Mouse (Mus musculus): ENCODE measurements around the gene Slc22a4.
"Not testable (repeated sequence)": the region's sequence is repeated elsewhere in the genome, so short reads cannot be mapped to it uniquely, and the experiment has no call there.

Slc22a4 gene

DNA sequence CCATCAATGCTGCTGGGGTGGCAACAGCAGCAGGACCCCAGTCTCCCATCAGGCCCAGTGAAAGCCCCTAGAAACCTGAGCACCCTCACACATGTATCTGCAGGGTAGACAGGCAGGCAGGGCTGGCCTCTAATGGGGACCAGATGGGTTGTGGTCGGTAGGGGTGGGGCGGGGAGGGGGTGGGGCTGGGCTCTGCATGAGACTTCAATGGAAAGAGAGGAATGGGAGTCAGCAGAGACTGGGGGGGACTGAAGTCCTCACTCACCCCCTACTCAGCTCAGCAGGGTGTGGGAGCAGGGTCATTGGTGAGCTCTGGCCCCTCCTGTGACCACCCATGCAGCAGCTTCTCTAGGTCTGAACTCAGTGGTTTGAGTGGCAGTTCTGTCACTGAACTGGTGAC lies 29.5 kb upstream of the Slc22a4 start:
- DNase-seq (ENCODE audit: low spot score in 2 of 2) = no peak

DNA sequence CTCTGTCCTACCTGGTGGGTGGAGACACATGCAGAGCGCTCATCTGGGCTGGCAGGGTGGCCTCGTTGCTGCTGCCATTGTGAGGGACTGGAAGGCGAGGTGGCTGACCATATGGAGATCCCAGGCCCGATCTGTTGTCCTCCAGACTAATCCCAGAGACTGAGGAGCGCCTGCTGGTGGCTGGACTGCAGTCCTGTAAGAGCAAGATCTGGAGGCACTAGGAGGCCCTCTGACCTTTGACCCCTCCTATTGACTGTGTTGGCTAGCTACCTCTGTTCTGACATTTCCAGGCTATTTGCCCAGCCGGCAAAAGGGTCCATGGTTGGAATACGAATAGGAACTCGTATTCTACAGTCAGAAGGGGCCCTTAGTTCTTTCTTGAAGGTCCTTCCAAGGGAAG lies 28.2 kb upstream of the Slc22a4 start:
- no peak for DNase-seq (ENCODE audit: low spot score in 2 of 2)

DNA sequence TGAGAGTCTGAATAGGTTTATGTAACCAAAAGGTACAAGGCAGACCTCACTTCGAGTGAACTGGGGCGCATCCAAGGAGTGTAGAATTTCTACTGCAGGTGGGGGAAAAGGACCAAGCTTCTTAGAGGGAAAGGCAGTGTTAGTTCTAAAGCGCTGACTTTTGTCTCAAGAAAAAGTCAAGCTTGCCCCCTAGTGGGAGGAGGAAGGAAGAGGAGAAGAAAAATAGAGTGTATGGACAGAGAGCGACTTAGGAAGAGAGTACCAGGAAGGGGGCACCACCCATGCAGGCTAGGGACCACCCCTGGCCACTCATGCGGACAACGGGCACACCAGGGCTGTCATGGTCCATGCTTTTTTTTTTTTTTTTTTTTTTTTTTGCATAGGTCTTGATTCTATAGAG lies 26.4 kb upstream of the Slc22a4 start:
- DNase-seq (ENCODE audit: low spot score in 2 of 2) = peak in 1 of 2 experiments; percentile 35

DNA sequence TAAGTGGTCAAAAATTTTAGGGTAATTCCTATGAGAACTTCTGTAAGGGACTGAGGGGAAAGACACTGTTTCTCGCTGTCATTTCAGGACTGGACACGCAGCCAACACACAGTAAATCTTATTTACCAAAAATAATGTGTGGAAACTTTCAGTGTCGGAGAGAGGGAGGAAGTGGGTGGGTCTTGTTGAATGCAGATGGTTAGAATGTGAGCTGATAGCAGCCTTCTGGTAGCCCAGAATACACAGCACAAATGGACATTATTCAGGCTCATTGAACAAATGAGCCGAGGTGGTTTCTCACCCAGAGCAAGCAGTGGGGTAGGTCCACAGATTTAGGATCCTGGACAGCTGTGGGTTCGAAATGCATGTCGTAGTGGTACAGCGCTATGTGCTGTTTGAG lies 25.2 kb upstream of the Slc22a4 start:
- no peak for DNase-seq (ENCODE audit: low spot score in 2 of 2)

DNA sequence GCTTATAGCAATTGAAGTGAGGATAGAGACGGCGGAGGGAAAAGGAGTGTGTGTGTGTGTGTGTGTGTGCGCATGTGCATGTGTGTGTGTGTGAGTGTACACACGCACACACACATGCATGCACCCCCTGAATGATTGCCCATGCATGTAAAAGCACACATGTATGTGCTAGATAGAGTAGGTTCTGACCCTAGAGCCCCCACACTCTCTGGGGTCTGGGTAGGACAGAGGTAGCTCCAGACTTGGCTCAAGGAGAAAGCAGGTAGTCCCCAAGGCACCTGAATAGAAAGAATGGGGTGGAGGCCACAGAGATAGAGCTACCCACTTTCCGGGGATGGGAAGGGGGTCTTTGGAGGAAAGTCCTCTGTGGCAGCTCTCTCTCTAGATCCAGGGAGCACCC lies 24.2 kb upstream of the Slc22a4 start:
- no peak for DNase-seq (ENCODE audit: low spot score in 2 of 2)

DNA sequence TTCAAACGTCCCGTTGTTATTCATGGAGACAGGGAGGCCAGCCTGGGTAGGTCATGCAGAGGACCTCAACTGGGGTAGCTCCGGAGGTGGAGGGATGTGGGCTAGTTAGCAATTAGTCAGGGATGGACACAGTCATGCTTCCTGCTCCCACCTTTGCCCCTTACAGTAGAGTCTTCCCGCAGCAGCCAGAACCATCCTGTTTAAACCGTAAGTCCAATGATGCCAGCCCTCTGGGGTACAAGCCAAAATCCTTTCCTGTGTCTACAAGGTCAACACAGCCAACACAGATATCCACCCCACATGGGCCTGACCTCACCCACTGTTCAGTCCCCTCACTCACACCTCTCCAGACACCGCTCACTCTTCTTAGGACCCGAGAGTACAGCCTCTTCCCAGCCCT lies 23.3 kb upstream of the Slc22a4 start:
- no peak for DNase-seq (ENCODE audit: low spot score in 2 of 2)

DNA sequence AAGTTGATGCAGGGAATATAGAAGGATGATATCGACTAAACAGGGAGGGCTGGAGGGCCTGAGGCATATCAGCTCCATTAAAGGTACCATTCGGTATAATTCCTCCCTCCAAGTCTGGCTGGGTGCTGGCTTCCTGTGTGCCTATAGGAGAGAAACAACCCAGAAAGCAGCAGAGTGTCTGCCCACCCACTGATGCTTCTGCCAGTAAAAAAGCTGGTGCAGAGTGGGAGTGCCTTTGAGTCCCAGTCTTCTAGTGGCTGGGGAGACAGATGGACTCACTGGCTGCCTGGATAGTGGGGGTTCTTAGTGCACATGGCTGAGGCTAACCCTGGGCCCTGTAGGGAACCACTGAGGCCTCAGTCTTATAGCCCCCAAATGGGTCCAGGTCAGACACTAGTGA lies 22.3 kb upstream of the Slc22a4 start:
- no peak for DNase-seq (ENCODE audit: low spot score in 2 of 2)

DNA sequence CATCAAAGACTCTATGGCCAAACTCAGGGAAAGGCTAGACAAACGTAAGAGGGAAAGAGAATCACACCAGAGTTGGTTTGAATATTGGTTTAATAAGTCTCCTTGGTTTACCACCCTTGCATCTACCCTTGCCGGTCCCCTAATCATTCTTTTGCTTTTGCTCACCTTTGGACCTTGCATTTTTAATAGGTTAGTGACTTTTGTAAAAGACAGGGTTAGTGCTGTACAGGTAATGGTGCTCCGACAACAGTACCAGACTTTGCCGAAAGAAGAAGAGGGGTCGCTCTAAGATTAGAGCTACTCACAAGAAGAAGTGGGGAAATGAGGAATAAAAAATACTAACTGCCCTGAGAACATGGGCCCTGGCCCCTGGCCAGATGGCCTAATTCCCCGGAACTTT lies 12.8 kb upstream of the Slc22a4 start:
- DNase-seq (ENCODE audit: low spot score in 2 of 2) = no peak

DNA sequence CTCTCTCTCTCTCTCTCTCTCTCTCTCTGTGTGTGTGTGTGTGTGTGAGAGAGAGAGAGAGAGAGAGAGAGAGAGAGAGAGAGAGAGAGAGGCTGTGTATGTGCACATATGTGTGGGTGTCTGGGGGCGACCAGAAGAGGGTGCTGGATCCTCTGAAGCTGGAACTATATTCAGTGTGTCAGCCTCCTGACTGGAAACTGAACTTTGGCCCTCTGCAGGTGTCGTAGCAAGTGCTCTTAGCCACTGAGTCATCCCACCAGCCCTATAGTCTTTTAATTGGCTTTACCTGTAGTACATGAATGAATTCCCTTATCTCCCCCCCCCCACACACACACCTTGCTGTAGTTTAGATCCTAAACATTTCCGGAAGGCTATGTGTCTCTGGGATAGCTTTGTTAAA lies 5.0 kb upstream of the Slc22a4 start:
- not testable (repeated sequence) for DNase-seq (ENCODE audit: low spot score in 2 of 2)

DNA sequence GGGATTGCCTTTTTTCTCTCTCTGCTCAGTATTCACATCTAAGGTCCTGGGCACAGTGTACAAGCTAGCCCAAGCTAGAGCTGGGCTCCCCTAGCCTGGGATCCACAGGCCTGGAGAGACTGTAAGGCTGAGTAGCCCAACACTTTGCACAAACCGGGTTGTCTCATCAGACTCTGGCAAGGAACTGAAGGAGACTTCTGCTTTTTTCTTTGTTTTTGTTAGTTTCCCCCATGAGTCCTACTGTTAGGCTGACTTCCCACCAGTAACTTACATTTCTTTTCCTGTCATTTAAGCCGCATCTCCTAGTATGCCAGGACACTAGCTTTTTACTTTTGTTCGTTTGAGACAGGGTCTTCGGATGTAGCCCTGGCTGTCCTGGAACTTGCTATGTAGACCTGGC lies 1.1 kb upstream of the Slc22a4 start:
- DNase-seq (ENCODE audit: low spot score in 2 of 2) = no peak

DNA sequence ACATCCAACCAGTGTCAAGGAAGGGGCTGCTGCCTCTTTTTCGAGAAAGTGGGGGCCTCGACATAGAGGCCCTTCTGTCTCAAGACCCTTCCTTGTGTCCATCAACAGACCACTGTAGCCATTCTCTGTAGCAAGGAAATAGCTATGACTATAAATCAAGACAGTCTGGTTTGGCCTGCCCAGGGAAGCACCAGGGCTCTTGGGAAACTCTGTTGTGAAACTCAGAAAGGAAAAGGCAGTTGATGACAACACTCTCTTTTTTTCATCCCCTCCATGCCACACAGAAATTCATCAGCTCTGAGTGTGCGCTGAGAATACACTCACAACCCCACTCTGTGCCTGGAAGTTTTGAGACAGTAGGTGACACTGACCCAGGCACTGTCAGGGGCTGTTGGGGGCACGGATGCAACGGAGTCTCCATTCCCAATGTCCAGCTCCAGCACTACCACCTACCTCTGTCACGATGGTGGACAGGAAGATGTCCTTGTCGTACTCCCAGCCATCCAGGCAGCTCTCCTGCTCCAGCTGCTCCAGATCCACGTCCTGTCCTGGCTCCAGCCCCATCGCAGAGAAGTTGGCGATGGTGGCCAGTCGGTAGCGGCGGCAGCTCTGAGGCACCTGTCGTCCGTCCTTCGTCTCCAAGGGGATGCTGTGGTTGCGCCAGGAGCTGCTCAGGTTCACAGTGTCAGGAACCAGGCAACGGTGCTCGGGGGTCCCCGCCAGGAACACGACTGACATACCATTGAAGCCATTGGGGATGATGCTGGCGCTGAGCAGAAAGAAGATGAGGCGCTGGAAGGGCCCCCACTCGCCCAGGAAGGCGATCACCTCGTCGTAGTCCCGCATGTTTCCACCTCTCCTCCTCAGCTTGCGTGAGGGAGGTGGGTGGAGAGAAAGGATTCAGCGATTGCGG lies 503 bp downstream of the Slc22a4 start:
- DNase-seq (ENCODE audit: low spot score in 2 of 2) = no peak

DNA sequence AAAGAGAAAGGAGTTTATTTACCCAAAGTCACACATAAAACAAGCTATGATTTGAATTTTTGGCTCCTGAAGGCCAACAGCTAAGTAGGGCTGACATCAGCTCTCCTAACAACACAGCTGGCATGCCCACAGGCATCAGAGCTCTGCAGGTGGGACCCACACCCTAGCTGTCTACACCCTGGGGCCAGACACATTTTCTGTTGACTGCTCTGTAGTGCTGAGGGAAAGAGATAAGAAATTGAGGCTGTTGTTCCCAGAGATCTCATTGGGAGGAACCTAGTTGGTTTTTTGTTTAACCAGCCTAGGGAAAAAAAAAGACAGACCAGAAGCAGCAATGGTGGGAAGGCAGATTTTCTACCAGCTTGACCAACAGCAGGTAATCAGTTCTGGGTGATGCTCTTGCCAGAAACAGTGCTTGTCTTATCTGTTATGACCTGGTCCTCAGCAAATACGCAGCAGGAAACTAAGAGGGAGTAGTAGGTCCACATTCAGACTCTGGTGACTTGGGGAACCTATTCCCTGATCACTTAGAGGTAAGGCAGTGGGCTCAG lies 1.3 kb downstream of the Slc22a4 start:
- DNase-seq (ENCODE audit: low spot score in 2 of 2) = peak; percentile 56 to 73

DNA sequence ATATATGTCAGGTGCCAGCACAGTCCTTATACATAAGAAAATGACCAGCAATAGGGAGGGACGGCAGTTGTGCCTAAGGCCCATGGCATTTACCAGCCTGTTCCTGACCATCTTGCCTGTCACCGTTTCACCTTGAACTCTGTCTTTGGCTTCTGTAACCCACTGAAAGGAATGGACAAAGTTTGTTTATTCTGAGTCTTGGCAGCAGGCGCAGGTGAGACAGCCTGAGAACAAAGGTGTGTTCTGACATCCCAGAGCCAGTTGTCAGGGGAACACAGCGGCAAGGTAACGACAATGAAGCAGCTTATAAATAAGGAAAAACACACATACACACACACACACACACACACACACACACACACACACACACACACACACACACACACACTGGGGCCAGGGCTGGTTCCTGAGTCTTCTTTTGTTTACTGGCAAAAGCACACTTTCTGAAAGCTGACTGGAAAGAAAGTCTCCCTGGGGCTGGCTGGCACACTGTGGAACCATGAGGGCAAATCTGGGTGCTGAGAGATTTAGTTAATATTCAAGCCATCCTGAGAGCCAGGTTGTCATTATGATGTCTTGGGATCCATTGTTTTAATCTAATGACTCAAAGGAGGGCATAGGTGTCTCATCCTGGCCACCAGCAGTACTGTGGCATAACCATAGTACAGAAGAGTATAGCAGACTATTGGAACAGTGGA lies 6.3 kb downstream of the Slc22a4 start:
- DNase-seq (ENCODE audit: low spot score in 2 of 2) = no peak

DNA sequence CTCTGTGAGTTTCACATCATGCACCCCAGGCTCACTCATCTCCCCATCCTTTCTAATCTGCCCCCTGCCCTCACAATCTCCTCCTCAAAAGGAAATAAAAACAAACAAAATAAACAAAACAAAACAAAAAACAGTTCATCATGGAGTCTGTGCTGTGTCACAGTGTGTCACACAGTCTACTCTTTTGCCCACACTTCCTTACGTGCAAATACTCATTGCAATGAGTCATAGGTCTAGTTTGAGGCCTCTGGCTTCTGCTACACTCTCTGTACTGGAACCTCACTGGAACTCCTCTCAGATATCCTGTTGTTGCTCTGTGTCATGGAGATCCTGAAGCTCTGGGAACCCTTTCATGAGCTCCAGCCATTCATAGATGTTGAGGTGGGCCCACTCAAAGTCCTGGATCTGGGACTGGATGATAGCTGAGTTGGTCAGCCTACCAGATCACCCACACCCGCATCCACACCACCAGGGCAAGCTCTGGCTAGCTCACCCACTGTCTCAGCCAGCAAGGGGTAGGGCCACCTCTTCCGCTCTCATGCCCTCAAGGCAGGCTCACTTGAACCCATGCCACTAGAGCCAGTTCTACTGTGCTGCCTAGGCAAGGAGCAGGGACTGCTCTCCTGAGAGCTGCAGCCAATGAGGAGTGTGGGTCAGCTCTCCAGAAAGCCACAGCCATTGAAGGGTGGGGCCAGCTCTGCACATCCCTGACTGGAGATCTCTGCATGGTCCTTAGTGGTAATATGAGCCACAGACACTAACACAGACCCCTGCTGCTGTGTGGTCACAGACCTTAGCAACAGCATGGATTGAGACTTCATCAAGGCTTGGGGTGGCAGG lies 8.8 kb downstream of the Slc22a4 start:
- no peak for DNase-seq (ENCODE audit: low spot score in 2 of 2)

DNA sequence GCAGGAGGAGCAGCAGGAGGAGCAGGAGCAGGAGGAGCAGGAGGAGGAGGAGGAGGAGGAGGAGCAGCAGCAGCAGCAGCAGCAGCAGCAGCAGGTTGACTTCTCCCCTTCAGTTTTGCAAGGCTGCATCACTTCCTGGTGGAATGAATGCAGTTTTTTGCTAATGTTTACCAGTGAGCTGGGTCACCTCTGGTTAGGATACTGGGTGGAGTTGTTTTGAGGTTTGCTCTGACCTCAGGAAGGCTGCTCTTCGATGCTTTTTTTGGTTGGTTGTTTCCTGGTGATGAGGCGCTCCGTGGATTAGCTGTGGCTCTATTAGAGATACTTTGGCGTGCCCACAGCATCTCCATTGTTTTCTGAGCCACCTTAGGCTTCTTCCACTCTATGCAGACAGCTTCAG lies 10.3 kb downstream of the Slc22a4 start:
- DNase-seq (ENCODE audit: low spot score in 2 of 2) = no peak

DNA sequence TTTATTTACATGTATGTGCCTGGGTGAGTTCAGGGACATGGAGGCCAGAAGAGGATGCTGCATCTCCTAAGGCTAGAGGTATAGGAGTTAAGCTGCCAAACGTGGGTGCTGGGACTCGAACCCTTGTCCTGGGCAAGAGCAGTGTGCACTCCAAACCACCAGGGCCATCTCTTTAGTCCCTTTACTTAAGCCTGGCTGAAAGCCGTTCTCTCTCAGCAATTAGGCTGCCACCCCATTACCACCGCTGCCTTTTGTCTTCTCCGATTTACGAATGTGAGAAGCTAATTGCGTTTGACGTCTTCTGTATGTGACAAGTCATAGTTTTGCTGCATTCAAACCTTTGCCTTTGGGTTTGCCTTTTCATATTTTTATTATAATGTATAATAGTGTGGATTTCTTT lies 11.8 kb downstream of the Slc22a4 start:
- no peak for DNase-seq (ENCODE audit: low spot score in 2 of 2)

DNA sequence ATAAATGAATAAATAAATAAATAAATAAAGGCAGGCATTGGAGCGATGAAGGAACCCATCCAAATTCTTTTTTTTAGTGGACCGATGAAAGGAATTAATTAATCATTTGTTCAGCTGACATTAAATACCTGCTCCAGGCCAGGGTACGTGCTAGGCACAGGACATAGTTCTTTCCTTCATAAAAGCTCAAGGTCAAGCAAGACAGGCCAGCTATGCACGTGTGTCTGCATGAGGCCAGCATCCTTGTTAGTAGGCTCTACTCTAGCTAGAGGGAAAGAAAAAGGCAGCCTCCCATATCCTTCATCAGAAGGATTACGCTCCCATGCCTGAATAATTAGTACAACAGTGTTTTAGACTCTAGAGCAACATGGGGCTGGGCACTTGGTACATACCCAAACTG lies 14.9 kb downstream of the Slc22a4 start:
- DNase-seq (ENCODE audit: low spot score in 2 of 2) = no peak

DNA sequence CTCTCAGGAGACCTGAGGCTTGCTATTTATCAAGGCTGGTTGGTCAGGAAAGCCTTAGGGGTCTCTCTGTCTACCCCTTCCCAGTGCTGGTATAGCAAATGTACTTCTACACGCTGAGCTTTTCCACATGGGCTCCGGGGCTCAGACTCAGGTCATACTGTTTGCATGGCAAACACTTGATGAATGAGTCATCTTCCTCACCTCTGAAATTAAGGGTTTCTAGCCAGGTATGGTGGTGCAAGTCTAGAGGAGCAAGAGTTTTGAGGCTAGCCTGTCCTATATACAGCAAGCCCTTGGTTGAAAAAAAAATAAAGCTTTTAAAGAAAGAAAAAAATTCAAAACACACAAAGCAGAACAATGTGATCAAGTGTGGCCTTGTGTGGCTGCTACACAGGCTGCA lies 16.6 kb downstream of the Slc22a4 start:
- DNase-seq (ENCODE audit: low spot score in 2 of 2) = no peak

DNA sequence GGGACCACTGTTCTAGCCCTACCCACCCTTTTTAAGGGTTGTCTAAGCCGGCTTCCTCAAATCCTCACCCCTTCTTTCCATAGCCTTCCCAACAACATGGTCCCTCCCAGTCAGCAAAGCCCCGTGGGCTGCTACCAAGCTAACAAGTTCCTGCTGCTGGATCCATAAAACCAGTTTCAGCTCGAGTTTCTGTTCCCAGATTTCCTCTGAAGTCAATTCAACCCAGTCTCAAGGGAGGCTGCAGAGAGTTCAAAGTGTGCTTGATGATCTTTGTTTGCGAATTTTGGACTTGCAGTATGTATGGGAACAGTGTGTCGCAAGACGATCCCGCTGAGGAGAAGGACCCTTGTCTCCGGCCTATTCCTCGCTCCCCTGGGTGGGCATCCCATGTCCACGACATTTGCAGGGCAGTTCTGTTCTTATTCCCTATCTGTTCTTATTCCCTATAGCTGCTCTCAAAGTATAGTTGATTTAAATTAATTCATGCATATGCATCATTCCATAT lies 19.4 kb downstream of the Slc22a4 start:
- no peak for DNase-seq (ENCODE audit: low spot score in 2 of 2)

DNA sequence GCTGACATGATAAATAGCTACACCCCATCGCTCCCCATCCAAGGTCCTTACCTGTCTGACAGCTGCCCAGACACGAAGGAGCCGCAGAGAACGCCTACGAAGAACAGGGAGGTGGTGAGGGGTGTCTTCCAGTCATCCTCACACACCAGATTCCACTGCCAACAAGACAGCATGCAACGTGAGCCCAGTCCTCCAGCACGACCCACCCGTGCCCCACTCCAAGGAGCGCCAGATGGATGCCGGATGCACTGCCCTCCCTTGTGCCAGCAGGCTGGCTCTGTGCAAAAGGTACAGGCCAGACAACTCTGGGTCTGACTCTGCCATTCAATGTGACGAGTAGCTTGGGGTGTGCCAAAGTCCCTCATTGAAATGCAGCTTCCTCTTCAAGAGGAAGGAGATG lies 20.2 kb downstream of the Slc22a4 start:
- DNase-seq (ENCODE audit: low spot score in 2 of 2) = no peak

DNA sequence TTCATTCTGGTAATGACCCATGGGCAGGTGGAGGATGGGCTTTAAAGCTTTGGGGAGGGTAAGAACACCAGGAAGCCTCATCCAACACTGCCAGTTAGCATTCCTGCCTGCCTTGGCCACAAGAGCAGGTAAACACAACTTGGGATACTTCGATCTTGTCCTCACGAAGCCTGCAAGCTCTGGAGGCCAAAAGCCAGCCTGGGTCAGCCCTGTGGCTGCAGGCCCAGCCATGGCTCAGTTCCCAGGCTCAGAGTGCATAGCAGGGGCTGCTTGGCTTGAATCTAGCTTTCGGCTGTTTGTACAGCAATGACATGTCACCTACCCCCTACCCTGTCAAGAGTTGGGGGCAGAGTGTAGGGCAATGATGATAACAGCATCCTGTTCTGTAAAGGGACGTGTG lies 21.0 kb downstream of the Slc22a4 start:
- DNase-seq (ENCODE audit: low spot score in 2 of 2) = no peak

DNA sequence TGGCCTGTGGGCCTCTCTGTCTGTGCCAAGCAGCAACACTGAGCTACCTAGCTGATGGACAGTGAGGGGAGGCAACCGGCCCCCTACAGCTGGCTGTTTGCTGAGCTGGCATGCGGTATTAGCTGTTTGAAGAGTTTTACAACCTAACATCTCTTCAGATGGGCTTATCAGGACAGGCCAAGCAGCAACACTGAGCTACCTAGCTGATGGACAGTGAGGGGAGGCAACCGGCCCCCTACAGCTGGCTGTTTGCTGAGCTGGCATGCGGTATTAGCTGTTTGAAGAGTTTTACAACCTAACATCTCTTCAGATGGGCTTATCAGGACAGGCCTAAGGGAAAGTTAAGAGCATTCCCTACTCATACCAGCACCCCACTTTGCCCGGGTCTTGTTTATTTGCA lies 21.5 kb downstream of the Slc22a4 start:
- not testable (repeated sequence) for DNase-seq (ENCODE audit: low spot score in 2 of 2)
